Mouse (Mus musculus) stomach, embryonic 16.5 days (tissue): ENCODE results near the gene Ikzf3. TPM values are rescaled to one million over a fixed set of nuclear protein-coding genes. Genes with fewer than 3 reads are reported as not detected.

Experiments used
- polyA plus RNA-seq: library from polyadenylated mRNA; unstranded; fragments of >200 nt; fragmentation: Nextera tagmentation; extraction: Ambion mirVana; gene quantifications from 2 replicates; pipeline ENCODE4 v1.2.1, GENCODE M21; 2015

Gene Ikzf3
- polyA plus RNA-seq, 1 experiment from 2014 or later: 0.54 TPM

Other genes with a start within 250 kb of the Ikzf3 start
- 0.06 TPM in 1 of 2 replicates, not detected in the other for gene Neurod2, start 216.4 kb downstream of the Ikzf3 start, polyA plus RNA-seq
- 18.7 and 20.3 TPM in 2 replicates for gene Ppp1r1b, start 197.6 kb downstream of the Ikzf3 start, polyA plus RNA-seq
- 43.9 and 51.8 TPM in 2 replicates for gene Stard3, start 187.7 kb downstream of the Ikzf3 start, polyA plus RNA-seq
- 0.57 and 9.3 TPM in 2 replicates for gene Tcap, start 162.2 kb downstream of the Ikzf3 start, polyA plus RNA-seq
- 0.15 TPM in 1 of 2 replicates, not detected in the other for gene Pnmt, start 159.6 kb downstream of the Ikzf3 start, polyA plus RNA-seq
- 16.4 and 17.0 TPM in 2 replicates for gene Pgap3, start 145.5 kb downstream of the Ikzf3 start, polyA plus RNA-seq
- gene Erbb2, start 133.6 kb downstream of the Ikzf3 start, polyA plus RNA-seq: 52.1 and 62.2 TPM in 2 replicates
- gene Mien1, start 107.0 kb downstream of the Ikzf3 start, polyA plus RNA-seq: 152 and 157 TPM in 2 replicates
- 44.3 and 53.1 TPM in 2 replicates for gene Grb7, start 99.6 kb downstream of the Ikzf3 start, polyA plus RNA-seq
- 0.18 and 0.19 TPM in 2 replicates for gene Zpbp2, start 5.1 kb upstream of the Ikzf3 start, polyA plus RNA-seq
- 56.8 and 61.0 TPM in 2 replicates for gene Ormdl3, start 41.3 kb upstream of the Ikzf3 start, polyA plus RNA-seq
- gene Lrrc3c, start 52.3 kb upstream of the Ikzf3 start, polyA plus RNA-seq: not detected in 2 replicates
- gene Gm12355, start 79.6 kb upstream of the Ikzf3 start, polyA plus RNA-seq: 0.39 and 1.6 TPM in 2 replicates
- gene Gsdma3, start 80.3 kb upstream of the Ikzf3 start, polyA plus RNA-seq: not detected in 2 replicates
- 0.45 and 0.87 TPM in 2 replicates for gene Gsdma2, start 100.7 kb upstream of the Ikzf3 start, polyA plus RNA-seq
- gene Gsdma, start 118.3 kb upstream of the Ikzf3 start, polyA plus RNA-seq: 3.7 and 8.3 TPM in 2 replicates
- gene Psmd3, start 136.5 kb upstream of the Ikzf3 start, polyA plus RNA-seq: 147 and 157 TPM in 2 replicates
- gene Csf3, start 155.2 kb upstream of the Ikzf3 start, polyA plus RNA-seq: not detected in 2 replicates
- 42.2 and 44.2 TPM in 2 replicates for gene Med24, start 183.4 kb upstream of the Ikzf3 start, polyA plus RNA-seq
- 32.9 and 37.8 TPM in 2 replicates for gene Thra, start 194.6 kb upstream of the Ikzf3 start, polyA plus RNA-seq
- gene Nr1d1, start 229.3 kb upstream of the Ikzf3 start, polyA plus RNA-seq: 2.6 and 4.1 TPM in 2 replicates
- 18.0 and 18.4 TPM in 2 replicates for gene Msl1, start 249.5 kb upstream of the Ikzf3 start, polyA plus RNA-seq